In the genomic region with DNA sequence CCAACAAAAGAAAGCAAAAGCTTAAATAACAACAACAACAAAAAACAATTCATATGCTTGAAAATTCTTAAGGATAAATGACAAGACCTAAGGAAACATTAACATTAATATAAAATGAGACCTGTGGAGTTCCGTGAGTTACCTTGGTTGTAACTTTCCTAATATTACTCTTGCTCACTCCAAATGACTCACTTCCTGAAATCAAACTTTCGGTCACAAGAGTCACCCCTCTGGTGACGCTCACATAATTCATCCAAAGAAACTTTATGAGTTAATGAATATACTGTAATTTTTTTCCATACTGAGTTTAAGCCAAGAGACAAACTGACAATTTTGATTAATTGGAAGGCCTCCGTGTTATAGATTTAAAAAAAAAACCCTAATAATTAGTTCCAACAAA, we compare ENCODE assay signal across 25 mouse cellular contexts.
"Had no signal": no experiment of that assay in that cellular context is flagged by ENCODE, and none has a peak within 500 bp of the region (broad histone marks: within the 10 kb centered on the region; RNA-seq: fewer than 3 reads in every experiment).

No protein-coding gene starts in this region.

- H3K4me3 ChIP-seq: embryonic facial prominence, embryonic 10.5 days; embryonic facial prominence, embryonic 12.5 days; embryonic facial prominence, embryonic 13.5 days; embryonic facial prominence, embryonic 15.5 days; erythroblast, embryonic 14.5 days; forebrain, embryonic 10.5 days; forebrain, embryonic 12.5 days; forebrain, embryonic 13.5 days; forebrain, embryonic 15.5 days; gastrocnemius, adult 2 months; heart, adult 2 months had no signal

- H3K27me3 ChIP-seq: embryonic facial prominence, embryonic 12.5 days; embryonic facial prominence, embryonic 13.5 days; embryonic facial prominence, embryonic 15.5 days; forebrain, embryonic 12.5 days; forebrain, embryonic 13.5 days; forebrain, embryonic 15.5 days had no signal

- H3K27ac ChIP-seq: embryonic facial prominence, embryonic 10.5 days; embryonic facial prominence, embryonic 12.5 days; embryonic facial prominence, embryonic 13.5 days; embryonic facial prominence, embryonic 15.5 days; forebrain, embryonic 10.5 days; forebrain, embryonic 12.5 days; forebrain, embryonic 13.5 days; forebrain, embryonic 15.5 days; gastrocnemius, adult 2 months; heart, adult 2 months had no signal

- H3K4me1 ChIP-seq: forebrain, embryonic 10.5 days; forebrain, embryonic 12.5 days; forebrain, embryonic 13.5 days; forebrain, embryonic 15.5 days had no signal

- H3K36me3 ChIP-seq: embryonic facial prominence, embryonic 10.5 days; embryonic facial prominence, embryonic 12.5 days; embryonic facial prominence, embryonic 13.5 days; embryonic facial prominence, embryonic 15.5 days; forebrain, embryonic 10.5 days; forebrain, embryonic 12.5 days had no signal

- H3K4me2 ChIP-seq: embryonic facial prominence, embryonic 12.5 days; embryonic facial prominence, embryonic 13.5 days; embryonic facial prominence, embryonic 15.5 days; forebrain, embryonic 12.5 days; forebrain, embryonic 13.5 days; forebrain, embryonic 15.5 days had no signal

- H3K9ac ChIP-seq: embryonic facial prominence, embryonic 12.5 days; embryonic facial prominence, embryonic 13.5 days; embryonic facial prominence, embryonic 15.5 days; forebrain, embryonic 12.5 days; forebrain, embryonic 13.5 days; forebrain, embryonic 15.5 days; forebrain, postnatal 0 days had no signal

- H3K9me3 ChIP-seq: embryonic facial prominence, embryonic 10.5 days; embryonic facial prominence, embryonic 12.5 days; embryonic facial prominence, embryonic 13.5 days; embryonic facial prominence, embryonic 15.5 days; forebrain, embryonic 12.5 days; forebrain, embryonic 13.5 days; forebrain, embryonic 15.5 days had no signal

- DNase-seq: cerebellum, adult 9-10 months; cerebellum, adult 9-11 months; cerebellum, postnatal 10 days; cerebellum, postnatal 14 days; cerebellum, postnatal 25 days; cerebellum, postnatal 36 days; embryo, embryonic 11 days; forebrain, postnatal 0 days; gastrocnemius, adult 2 months; gastrocnemius, postnatal 10 days; gastrocnemius, postnatal 14 days; gastrocnemius, postnatal 25 days; gastrocnemius, postnatal 36 days; heart, adult 11 months; heart, adult 18-20 months; heart, adult 2 months had no signal
